Mouse (Mus musculus) liver, adult (tissue): ENCODE data around the gene Npas1.

ENCODE experiments used
- GATA4 ChIP-seq: IDR thresholded peaks from 2 replicates; pipeline ENCODE4 v1.6.1; 2014; ENCODE audit warnings: mild to moderate bottlenecking, low read length; ENCODE audit not compliant: insufficient replicate concordance

Gene Npas1

GRCm38 (mm10) chr7:16411100-16411499, 66.4 kb downstream of the Npas1 start:
- TF ChIP-seq GATA4 = no peak

GRCm38 (mm10) chr7:16406978-16407377, 70.5 kb downstream of the Npas1 start:
- no peak for TF ChIP-seq GATA4
